Mouse (Mus musculus) cerebellum, adult 2 months (tissue): ENCODE results near the gene 2010111I01Rik. TPM values are rescaled to one million over a fixed set of nuclear protein-coding genes. Genes with fewer than 3 reads are reported as not detected.

Source experiments
- DNase-seq, 2 experiments: peaks; one replicate each; pipeline ENCODE4 v3.0.0; 2021
- H3K27ac ChIP-seq: fragments of 200-500 bp; 2 replicates; pipeline ENCODE4 v1.5.1; 2012; ENCODE audit warnings: low read length, control low read depth, inconsistent platforms; ENCODE audit not compliant: insufficient read depth
- H3K27me3 ChIP-seq: fragments of 200-500 bp; 2 replicates; pipeline ENCODE4 v1.6.1; 2012; ENCODE audit warnings: inconsistent platforms, mild to moderate bottlenecking, low read length, moderate library complexity; ENCODE audit not compliant: control insufficient read depth, insufficient read depth
- H3K4me1 ChIP-seq: fragments of 200-500 bp; 2 replicates; pipeline ENCODE4 v1.6.1; 2011; ENCODE audit warnings: low read length; ENCODE audit not compliant: control insufficient read depth, insufficient read depth
- H3K4me3 ChIP-seq: fragments of 200-500 bp; replicated peaks from 2 replicates; pipeline ENCODE3; 2011; ENCODE audit warnings: mild to moderate bottlenecking, low read depth, low read length, control low read depth; ENCODE audit not compliant: insufficient read depth
- CTCF ChIP-seq: fragments of 200-500 bp; IDR thresholded peaks from 2 replicates; pipeline ENCODE4 v1.5.1; 2011; ENCODE audit warnings: low read depth, mild to moderate bottlenecking, control low read depth, low read length, moderate library complexity, borderline replicate concordance; ENCODE audit not compliant: insufficient read depth
- POLR2A ChIP-seq: fragments of 200-500 bp; IDR thresholded peaks from 2 replicates; pipeline ENCODE4 v1.6.1; 2011; ENCODE audit warnings: low read length, control low read depth, borderline replicate concordance; ENCODE audit not compliant: insufficient read depth
- WGBS: fragments of 180-500 bp; shearing (Covaris S2); methylation state at CpG from one replicate; pipeline ENCODE4 v1.1.7; 2018; 5-methylcytosine and 5-hydroxymethylcytosine counted together
- polyA plus RNA-seq: library from polyadenylated mRNA; depleted of rRNA; stranded (reverse); fragments of >200 nt; gene quantifications from 2 replicates; pipeline ENCODE4 v1.2.3, GENCODE M21; 2012

2010111I01Rik gene
- polyA plus RNA-seq, 1 experiment = 126 TPM

DNA sequence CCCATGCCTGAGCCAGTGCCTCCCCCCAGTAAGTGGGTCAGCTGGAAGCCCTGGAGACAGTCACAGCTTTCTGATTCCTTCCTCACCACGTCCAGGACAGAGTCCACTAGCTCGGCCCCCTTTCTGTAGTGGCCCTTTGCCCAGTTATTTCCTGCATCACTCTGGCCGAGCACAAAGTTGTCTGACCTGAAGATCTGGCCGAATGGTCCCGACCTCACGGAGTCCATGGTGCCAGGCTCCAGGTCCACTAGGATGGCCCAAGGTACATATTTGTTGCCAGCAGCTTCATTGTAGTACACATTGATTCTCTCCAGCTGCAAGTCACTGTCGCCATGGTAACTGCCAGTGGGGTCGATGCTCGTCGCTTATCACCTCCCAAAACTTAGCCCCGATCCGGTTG lies 3.5 kb downstream of the 2010111I01Rik start:
- Histone ChIP-seq H3K4me1 (no peaks in the 10 kb centered on the region), H3K27me3 (no peaks in the 10 kb centered on the region), H3K27ac (no peak overlapping the region)

DNA sequence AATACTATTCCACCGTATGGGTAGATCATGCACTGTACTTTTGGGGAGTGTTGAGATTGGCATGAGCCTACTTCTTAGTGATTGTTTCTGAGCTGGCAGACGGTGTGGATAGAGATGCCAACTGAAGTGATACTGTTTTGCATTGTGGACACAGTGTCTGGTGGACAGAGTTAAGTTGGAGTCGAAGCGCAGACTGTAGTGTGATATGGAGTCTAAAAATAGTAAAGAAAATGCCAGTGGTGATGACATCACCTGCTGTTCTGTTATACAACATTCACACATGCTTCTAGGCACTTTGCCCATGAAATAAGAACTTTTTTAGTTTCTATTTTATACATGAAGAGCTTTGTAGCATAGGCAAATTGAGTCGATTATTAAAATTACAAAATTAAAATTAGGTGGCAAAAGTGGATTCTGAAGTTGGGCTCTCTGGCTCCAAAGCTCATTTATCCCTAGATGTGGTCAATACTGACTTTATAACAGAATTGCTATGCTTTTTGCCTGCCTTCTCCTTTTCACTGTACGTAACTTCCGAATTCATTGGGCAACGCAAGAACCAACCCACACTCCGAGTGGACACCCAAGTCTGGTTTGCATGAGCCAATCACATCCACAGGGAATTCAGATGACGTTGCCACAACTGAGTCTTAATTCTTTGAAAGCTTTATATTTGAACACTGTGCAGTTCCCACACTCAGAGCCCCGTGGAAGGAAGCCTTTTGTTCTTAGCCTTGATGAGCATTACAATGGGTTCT lies 6.0 kb downstream of the 2010111I01Rik start:
- TF ChIP-seq CTCF (no peak), POLR2A (no peak)
- 71% methylated on average over 11 of the region's 11 CpGs for WGBS
- DNase-seq = no peak
- H3K4me1 ChIP-seq = 0 out of 2 replicates have a peak, but pooled peaks cover 2% of the 10 kb centered on the region
- H3K27me3 ChIP-seq = no peaks in the 10 kb centered on the region
- H3K27ac ChIP-seq = no peak overlapping the region
- no peak overlapping the region for H3K4me3 ChIP-seq

More for the DNA sequence above, 3.5 kb downstream of the 2010111I01Rik start:
- DNase-seq = no peak
- H3K4me3 ChIP-seq = no peak overlapping the region
- 83% methylated on average over 12 of the region's 12 CpGs for WGBS
- TF ChIP-seq POLR2A (no peak), CTCF (no peak)

DNA sequence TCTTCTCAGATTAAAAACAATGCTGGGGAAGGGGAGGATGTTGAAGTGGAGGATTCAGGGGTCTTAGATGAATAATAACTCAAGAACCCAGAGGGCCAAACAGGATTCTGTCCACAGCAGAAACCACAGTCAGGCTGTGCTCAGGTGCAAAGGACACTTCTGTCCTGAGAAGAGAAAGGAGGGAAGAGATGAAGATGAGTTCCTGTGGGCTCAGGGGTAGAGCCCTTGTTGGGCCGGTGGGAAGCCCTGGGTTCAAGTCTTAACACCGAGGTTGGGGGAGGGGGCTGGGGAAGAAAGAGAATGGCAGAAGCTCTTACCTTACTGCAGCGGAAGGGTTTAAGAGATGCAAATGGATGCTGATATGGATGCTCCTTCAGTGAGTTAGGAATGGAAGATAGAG lies 7.7 kb downstream of the 2010111I01Rik start:
- no peak for DNase-seq
- no peak for TF ChIP-seq CTCF
- WGBS = 98% methylated on average over 3 of the region's 3 CpGs
- Histone ChIP-seq H3K4me3 (no peak overlapping the region), H3K27ac (no peak overlapping the region), H3K4me1 (0 out of 2 replicates have a peak, but pooled peaks cover 2% of the 10 kb centered on the region), H3K27me3 (no peaks in the 10 kb centered on the region)

DNA sequence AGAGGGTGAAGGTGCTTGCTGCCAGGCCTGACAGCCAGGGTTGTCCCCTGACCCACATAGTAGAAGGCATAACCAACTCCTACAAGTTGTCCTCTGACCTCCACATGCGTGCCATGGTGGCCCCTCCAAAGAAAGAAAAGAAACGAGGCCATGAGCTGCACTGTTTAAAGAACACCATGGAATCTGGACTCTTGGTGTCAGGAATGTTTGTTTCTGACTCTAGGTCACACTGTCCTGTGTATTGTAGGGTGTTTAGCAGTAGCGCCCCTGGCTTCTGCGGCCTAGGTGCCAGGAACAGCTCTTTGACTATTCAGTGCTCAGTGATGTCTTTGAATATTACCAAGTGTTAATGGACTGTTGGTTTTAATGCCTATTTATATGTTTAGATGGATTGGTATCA lies 8.4 kb downstream of the 2010111I01Rik start:
- H3K4me3 ChIP-seq = no peak overlapping the region
- WGBS = 87% methylated on average over 4 of the region's 4 CpGs
- H3K27ac ChIP-seq = no peak overlapping the region
- DNase-seq = no peak
- H3K4me1 ChIP-seq = 0 out of 2 replicates have a peak, but pooled peaks cover 2% of the 10 kb centered on the region
- H3K27me3 ChIP-seq = no peaks in the 10 kb centered on the region
- TF ChIP-seq CTCF = no peak
- no peak for TF ChIP-seq POLR2A

DNA sequence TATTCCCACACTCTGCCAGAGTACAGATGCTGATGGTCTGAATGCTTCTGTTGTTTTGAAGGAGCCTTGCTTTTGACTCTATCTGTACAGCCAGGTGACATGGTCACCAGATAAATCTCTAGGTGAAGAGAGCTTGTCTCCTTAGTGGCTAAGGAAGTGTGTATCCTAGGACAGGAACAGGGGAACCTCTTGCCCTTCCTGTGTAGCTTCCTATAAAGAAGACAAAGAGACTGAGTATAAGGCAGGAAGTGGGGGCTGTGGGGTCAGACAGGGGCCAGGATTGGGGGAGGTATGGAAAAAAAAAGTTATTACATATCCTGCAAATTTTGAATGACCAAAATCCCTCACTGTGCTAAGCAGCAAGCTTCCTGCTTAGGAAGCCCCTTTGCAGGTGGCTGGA lies 13.4 kb downstream of the 2010111I01Rik start:
- H3K4me1 ChIP-seq = peaks cover 5% of the 10 kb centered on the region; the same call in 1 of the 2 replicates
- H3K27me3 ChIP-seq = no peaks in the 10 kb centered on the region
- H3K27ac ChIP-seq = no peak overlapping the region
- no peak for TF ChIP-seq POLR2A
- no peak for TF ChIP-seq CTCF
- no peak overlapping the region for H3K4me3 ChIP-seq
- DNase-seq = no peak

DNA sequence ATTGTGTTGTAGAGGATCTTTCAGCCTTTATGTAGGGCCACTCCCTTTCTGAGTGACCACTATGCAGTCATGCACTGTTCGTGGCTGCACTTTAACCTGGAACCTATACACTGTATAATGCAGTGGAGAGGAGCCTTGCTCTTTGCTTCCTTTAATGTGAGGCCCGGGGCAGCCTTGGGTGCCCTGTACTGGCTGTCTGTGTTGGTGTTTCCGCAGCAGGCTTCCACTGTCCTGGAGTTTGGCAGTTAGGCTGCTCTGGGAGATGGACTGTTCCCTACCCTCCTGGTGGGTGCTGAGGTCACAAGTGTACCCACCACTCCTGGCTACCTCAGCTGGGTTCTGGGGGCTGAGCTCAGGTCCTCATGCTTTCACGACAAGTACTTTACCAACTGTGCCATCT lies 14.1 kb downstream of the 2010111I01Rik start:
- no peaks in the 10 kb centered on the region for H3K27me3 ChIP-seq
- no peak for DNase-seq
- TF ChIP-seq POLR2A (no peak), CTCF (no peak)
- H3K27ac ChIP-seq = no peak overlapping the region
- no peak overlapping the region for H3K4me3 ChIP-seq
- peaks cover 4% of the 10 kb centered on the region; the same call in 1 of the 2 replicates for H3K4me1 ChIP-seq
- 89% methylated on average over 4 of the region's 4 CpGs for WGBS

DNA sequence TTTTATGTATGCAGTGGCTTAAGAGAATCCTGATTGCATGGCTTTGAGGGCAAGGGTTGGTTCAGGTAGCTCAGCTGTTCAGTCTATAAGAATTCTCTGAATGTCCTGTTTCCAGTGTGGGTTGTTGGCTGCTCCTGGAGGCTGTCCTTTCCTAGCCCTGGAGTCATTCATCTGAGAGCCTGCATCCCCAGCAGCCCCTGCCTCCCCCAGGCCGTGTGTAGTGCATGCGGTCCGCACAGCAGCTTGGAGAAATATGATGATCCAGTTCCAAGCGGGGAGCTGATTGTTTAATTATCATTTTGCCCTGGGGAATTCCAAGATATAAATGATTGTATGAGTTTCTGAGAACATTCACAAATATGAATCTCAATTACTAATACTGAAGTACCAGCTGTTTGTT lies 14.5 kb downstream of the 2010111I01Rik start:
- Histone ChIP-seq H3K27me3 (no peaks in the 10 kb centered on the region), H3K4me1 (peaks cover 3% of the 10 kb centered on the region; the same call in 1 of the 2 replicates), H3K4me3 (no peak overlapping the region), H3K27ac (no peak overlapping the region)
- WGBS = 83% methylated on average over 4 of the region's 4 CpGs
- no peak for DNase-seq
- TF ChIP-seq POLR2A = no peak
- TF ChIP-seq CTCF = no peak

DNA sequence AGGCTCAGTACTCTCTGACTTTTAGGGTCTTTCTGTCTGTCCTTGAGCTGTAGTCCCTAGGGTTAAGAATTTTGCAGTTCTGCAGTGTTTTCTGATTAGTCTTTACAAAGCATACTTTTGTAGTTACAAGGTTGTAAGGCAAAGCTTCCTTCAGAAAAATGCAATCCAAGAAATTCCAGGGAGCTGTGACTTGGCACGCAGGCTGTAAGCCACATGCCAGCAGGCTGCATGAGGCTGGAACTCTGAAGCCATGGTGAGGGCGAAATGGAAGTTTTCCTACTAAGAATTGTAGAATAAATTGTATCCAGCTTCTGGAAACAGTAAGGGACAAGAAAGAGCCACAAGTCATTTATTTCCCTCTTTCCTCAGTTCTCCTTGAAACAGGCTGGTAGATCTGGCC lies 15.4 kb downstream of the 2010111I01Rik start:
- WGBS = 14% methylated on average over 2 of the region's 2 CpGs
- Histone ChIP-seq H3K4me3 (no peak overlapping the region), H3K27ac (no peak overlapping the region), H3K27me3 (no peaks in the 10 kb centered on the region), H3K4me1 (peaks cover 3% of the 10 kb centered on the region; the same call in 1 of the 2 replicates)
- peak in 1 of 2 experiments; percentile 17 for DNase-seq
- TF ChIP-seq CTCF (no peak), POLR2A (no peak)
